Mouse (Mus musculus): ENCODE measurements around the gene Akap9. TPM values are rescaled to one million over a fixed set of nuclear protein-coding genes. Genes with fewer than 3 reads are reported as not detected.
"Not testable (repeated sequence)": the region's sequence is repeated elsewhere in the genome, so short reads cannot be mapped to it uniquely, and the experiment has no call there.

Akap9 gene
- total RNA-seq (2021): 100 to 1,000 TPM in 1 of 2 experiments, 10 to 100 TPM in 1; 74.1 to 102 TPM

DNA sequence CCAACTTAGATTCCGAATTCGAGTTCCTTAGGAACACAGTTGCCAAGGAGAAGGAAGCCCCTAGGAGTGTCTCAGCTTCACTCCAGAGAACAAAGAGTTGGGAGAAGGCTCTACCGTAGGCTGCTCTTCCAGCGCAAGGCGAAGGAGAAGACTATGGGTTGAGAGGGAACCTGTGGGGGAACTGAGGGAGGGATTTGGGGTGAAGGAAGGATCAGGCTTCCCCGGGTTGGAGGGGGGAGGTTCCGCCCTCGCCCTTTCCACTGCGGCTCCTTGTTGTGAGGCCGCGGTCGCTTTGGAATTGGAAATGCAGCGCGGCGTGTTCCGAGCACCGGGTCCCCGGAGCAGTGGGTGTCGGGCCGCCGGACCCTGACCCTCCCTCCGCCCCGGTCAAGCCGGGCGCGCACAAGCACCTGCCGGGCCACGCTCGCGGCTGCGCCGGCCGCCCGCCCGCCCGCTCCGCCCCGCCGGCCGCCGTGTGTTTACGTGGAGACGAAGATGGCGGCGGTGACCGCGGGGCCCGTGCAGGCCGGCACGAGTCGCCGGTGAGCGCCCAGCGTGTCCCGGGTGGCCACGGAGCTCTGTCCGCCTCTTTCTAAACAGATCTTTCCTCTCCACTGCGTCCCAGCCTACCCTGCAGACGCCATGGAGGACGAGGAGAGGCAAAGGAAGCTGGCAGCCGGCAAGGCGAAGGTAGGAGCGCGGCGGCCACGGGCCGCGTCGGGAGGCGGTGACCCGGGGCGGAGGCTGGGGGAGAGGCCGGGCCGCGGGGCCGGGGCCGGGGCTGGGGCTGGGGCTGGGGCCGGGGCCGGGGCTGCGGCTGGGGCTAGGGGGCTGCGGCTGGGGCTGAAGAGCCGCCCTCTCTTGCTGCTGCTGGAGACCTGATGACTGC is at the start of gene Akap9:
Gene Akap9 (plus strand): TSS at position 254 of the 889 bp plus-strand sequence.
- intact Hi-C loops (cut with DNase I): loop anchor here (2.0 kb wide), 1 partner anchor 33 kb away; no protein-coding TSS in a partner anchor
- peak; percentile 53 to 79 for DNase-seq (ENCODE audit: low spot score in 2 of 2)

GRCm38 (mm10) chr5:3886862-3887261 is 41.0 kb upstream of the Akap9 start:
- intact Hi-C loops (cut with DNase I); DNase-seq (ENCODE audit: low spot score in 2 of 2): not testable (repeated sequence)

- DNase-seq (ENCODE audit: low spot score in 2 of 2): no peak
- intact Hi-C loops (cut with DNase I): no loop called here
Observed at GRCm38 (mm10) chr5:3889201-3889600, 38.7 kb upstream of the Akap9 start.

- intact Hi-C loops (cut with DNase I): loop anchor here (1.0 to 5.0 kb wide), 3 partner anchors 33 to 298 kb away; no protein-coding TSS in a partner anchor
- peak; percentile 16 to 40 for DNase-seq (ENCODE audit: low spot score in 2 of 2)
Observed at GRCm38 (mm10) chr5:3893459-3894293, 34.2 kb upstream of the Akap9 start, which contains the start of gene Mterf1a. Mterf1a (minus strand) TSS chr5:3893933.

DNA sequence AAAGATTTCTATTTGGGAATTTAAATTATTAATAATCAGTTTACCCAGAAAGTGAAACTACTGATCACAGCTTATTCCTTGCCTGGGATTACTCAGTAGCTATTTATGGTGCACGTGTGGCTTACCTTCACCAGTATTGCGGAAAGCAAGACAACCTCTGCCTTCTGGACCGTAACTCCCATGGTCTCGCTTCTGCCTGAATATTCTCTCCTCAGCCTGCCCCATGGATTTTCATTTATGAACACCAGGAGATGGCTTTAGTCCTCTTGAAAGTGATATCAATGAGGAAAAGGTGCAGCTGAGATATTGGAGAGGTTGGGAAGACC is 33.6 kb upstream of the Akap9 start:
- intact Hi-C loops (cut with DNase I): loop anchor here (1.0 to 5.0 kb wide), 3 partner anchors 33 to 297 kb away; no protein-coding TSS in a partner anchor
- DNase-seq (ENCODE audit: low spot score in 2 of 2): not testable (repeated sequence)

DNA sequence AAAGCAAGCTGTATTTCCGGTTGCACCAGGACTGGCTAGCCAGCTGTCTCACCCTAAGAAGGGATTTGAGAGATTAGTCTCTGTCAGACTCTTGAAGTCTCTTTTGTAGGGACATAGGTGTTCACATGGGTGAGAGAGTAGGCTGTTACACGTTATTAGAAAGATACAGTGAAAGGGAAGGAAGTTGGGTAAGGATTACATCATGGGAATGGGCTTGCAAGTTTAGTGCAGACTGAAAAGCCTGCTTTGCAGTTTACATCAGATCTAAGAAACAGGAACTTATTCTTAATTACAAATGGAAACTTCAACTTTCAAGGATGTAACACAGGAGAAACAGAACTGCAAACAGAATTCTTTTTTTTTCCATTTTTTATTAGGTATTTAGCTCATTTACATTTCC is 22.4 kb upstream of the Akap9 start:
- intact Hi-C loops (cut with DNase I): no loop called here
- no peak for DNase-seq (ENCODE audit: low spot score in 2 of 2)

GRCm38 (mm10) chr5:3922350-3922749 is 5.5 kb upstream of the Akap9 start:
- intact Hi-C loops (cut with DNase I): no loop called here
- no peak for DNase-seq (ENCODE audit: low spot score in 2 of 2)

DNA sequence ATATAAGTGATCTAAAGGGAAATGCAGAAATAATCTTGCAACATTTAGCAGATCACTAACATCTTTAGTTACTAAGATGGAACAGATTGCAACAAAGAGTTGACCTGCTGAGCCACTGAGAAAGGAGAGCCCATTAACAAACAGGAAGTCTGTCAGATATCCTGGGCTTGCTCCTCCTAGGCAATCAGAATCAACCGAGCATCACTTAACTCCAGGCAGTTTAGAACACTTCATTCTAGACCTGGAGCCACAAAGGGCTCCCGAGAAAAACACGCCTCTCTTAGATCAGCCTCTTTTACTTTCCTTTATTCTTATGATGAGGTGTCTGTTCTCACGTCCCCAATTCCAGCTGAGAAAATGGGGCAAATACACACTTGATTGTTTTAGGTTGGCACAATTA is 1.2 kb upstream of the Akap9 start:
- DNase-seq (ENCODE audit: low spot score in 2 of 2): no peak
- intact Hi-C loops (cut with DNase I): loop anchor here (2.0 kb wide), 1 partner anchor 32 kb away; no protein-coding TSS in a partner anchor

- DNase-seq (ENCODE audit: low spot score in 2 of 2): peak in 1 of 2 experiments; percentile 6
- intact Hi-C loops (cut with DNase I): no loop called here
Observed at GRCm38 (mm10) chr5:3928690-3929046, 814 bp downstream of the Akap9 start.

DNA sequence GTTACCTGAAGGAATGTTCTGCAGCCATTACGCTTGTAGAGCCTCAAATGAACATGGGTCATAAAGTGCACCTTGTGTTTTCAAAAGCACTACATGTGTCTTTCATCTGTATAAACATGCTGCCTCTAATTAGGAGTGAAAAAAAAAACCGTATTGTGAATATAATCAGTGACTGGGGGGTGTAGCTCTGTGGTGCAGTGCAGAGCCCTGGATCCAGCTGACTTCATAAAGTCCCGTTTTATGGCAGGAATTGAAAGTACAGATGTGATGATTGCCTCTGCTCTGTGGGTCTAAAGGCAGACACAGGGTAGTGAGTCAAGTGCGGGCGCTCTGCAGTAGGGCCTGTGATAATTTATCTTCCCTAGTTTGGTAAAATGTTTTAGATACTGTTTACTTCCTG is 2.9 kb downstream of the Akap9 start:
- DNase-seq (ENCODE audit: low spot score in 2 of 2): no peak
- intact Hi-C loops (cut with DNase I): no loop called here

GRCm38 (mm10) chr5:3931636-3932035 is 3.8 kb downstream of the Akap9 start:
- intact Hi-C loops (cut with DNase I): no loop called here
- no peak for DNase-seq (ENCODE audit: low spot score in 2 of 2)

GRCm38 (mm10) chr5:3933551-3933950 is 5.7 kb downstream of the Akap9 start:
- no peak for DNase-seq (ENCODE audit: low spot score in 2 of 2)
- intact Hi-C loops (cut with DNase I): no loop called here

GRCm38 (mm10) chr5:3935266-3935665 is 7.4 kb downstream of the Akap9 start:
- intact Hi-C loops (cut with DNase I): no loop called here

GRCm38 (mm10) chr5:3935778-3936554 is 8.1 kb downstream of the Akap9 start:
- no peak for DNase-seq (ENCODE audit: low spot score in 2 of 2)
- intact Hi-C loops (cut with DNase I): no loop called here

More at GRCm38 (mm10) chr5:3935266-3935665, 7.4 kb downstream of the Akap9 start:
- DNase-seq (ENCODE audit: low spot score in 2 of 2): no peak

GRCm38 (mm10) chr5:3938905-3939304 is 11.1 kb downstream of the Akap9 start:
- no peak for DNase-seq (ENCODE audit: low spot score in 2 of 2)
- intact Hi-C loops (cut with DNase I): no loop called here

DNA sequence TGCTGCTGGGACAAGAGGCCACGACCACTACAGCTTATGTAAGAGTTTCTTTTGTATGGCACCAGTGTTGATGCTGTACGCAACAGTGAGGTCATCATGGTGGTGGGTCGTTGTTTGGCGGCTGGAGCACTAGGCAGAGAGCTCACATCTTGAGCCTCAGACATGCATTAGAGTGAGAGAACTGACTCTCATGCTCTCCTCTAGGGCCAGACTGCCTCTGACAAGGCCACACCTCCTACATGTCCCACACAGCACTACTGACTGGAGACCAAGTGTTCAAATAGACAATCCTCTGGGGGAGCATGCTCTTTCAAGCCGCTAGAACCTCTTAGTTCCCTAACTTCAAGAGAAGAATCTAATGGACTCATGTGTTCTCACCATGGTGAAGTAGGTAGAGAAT is 11.5 kb downstream of the Akap9 start:
- intact Hi-C loops (cut with DNase I): no loop called here
- DNase-seq (ENCODE audit: low spot score in 2 of 2): no peak

GRCm38 (mm10) chr5:3941240-3941639 is 13.4 kb downstream of the Akap9 start:
- intact Hi-C loops (cut with DNase I): no loop called here
- peak; percentile 32 to 87 for DNase-seq (ENCODE audit: low spot score in 2 of 2)

DNA sequence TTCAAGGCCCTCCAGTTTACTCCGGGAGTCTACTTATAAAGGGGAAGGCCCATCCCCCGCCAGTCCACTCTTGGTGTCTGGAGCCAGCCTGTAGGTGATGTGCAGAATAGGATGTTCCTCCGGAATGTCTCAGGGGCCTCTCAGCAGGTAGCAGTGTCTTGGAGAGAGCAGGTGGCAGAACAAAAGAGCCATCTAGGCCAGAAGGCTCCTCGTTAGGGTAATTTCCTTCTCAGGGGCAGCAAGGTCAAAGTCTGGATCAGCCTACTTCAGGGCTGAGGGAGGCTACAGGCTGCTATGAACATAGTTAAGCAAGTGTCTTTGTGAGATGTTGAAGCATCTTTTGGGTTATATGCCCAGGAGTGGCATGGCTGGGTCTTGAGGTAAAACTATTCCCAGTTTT is 15.3 kb downstream of the Akap9 start:
- DNase-seq (ENCODE audit: low spot score in 2 of 2); intact Hi-C loops (cut with DNase I): not testable (repeated sequence)

DNA sequence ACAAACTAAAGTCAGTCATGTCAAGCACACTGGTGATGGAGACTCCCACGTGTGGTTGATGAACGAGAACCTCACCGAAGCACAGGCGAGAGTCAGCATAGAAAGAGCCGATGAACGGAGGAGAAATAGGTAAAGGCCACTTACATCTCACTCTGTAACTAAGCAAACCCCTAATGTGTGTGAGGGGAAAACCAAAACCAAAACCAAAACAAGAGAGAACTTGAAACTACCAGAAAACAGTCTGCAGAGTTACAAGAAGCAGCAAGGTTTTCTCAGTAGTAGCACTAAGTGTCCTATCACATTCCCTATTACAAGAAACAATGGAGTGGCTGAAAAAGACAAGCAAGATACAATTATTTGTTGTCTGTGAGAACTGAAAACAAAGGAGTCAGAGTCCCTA is 24.6 kb downstream of the Akap9 start:
- intact Hi-C loops (cut with DNase I): no loop called here
- no peak for DNase-seq (ENCODE audit: low spot score in 2 of 2)

GRCm38 (mm10) chr5:3954541-3954940 is 26.7 kb downstream of the Akap9 start:
- DNase-seq (ENCODE audit: low spot score in 2 of 2): no peak
- intact Hi-C loops (cut with DNase I): no loop called here

Data from left cerebral cortex, postnatal 25 days (tissue).